Mouse (Mus musculus) liver, embryonic 16.5 days (tissue): Measurements from ENCODE around the gene Lrrc9. TPM values are rescaled to one million over a fixed set of nuclear protein-coding genes. Genes with fewer than 3 reads are reported as not detected.

ENCODE experiments used
- ATAC-seq: fragments of 200-750 bp; cut with Nextera tagmentation; 2 replicates; pipeline ENCODE4 v1.8.0; 2017; ENCODE audit warnings: low read depth, mild to moderate bottlenecking, moderate number of reproducible peaks, moderate library complexity
- H3K27ac ChIP-seq: fragments of 300-500 bp; sonication (generic); 2 replicates; pipeline ENCODE4 v1.5.1; 2014; ENCODE audit warnings: mild to moderate bottlenecking, low read length
- H3K27me3 ChIP-seq: fragments of 300-500 bp; sonication (generic); 2 replicates; pipeline ENCODE4 v1.6.1; 2014; ENCODE audit warnings: low read depth, low read length, mixed read lengths; ENCODE audit not compliant: control insufficient read depth, insufficient read depth
- H3K36me3 ChIP-seq: fragments of 300-500 bp; sonication (generic); 2 replicates; pipeline ENCODE4 v1.6.1; 2014; ENCODE audit warnings: mild to moderate bottlenecking; ENCODE audit not compliant: control insufficient read depth, insufficient read depth
- H3K4me1 ChIP-seq: fragments of 300-500 bp; sonication (generic); 2 replicates; pipeline ENCODE4 v1.6.1; 2014; ENCODE audit warnings: low read depth, low read length, mixed read lengths; ENCODE audit not compliant: control insufficient read depth
- H3K4me2 ChIP-seq: fragments of 300-500 bp; sonication (generic); 2 replicates; pipeline ENCODE4 v1.6.1; 2014; ENCODE audit warnings: low read depth, low read length, mixed read lengths
- H3K4me3 ChIP-seq: fragments of 300-500 bp; sonication (generic); 2 replicates; pipeline ENCODE4 v1.5.1; 2014; ENCODE audit warnings: low read depth, mild to moderate bottlenecking, low read length
- H3K9ac ChIP-seq: fragments of 300-500 bp; sonication (generic); 2 replicates; pipeline ENCODE4 v1.6.1; 2014; ENCODE audit warnings: low read depth, low read length
- H3K9me3 ChIP-seq: fragments of 300-500 bp; sonication (generic); replicated peaks from 2 replicates; pipeline ENCODE4 v1.6.1; 2016; ENCODE audit warnings: low read length; ENCODE audit not compliant: control insufficient read depth
- whole genome bisulfite sequencing: fragments of 180-500 bp; shearing (Covaris S2); extraction: QIAGEN DNeasy Blood & Tissue Kit; methylation state at CpG from one replicate; pipeline ENCODE4 v1.1.7; 2014; ENCODE audit not compliant: insufficient replicate concordance; 5-methylcytosine and 5-hydroxymethylcytosine counted together
- polyA plus RNA-seq: library from polyadenylated mRNA; unstranded; fragments of >200 nt; fragmentation: Nextera tagmentation; extraction: Ambion mirVana; gene quantifications from 2 replicates; pipeline ENCODE4 v1.2.1, GENCODE M21; 2015

The Lrrc9 gene
- polyA plus RNA-seq, 1 experiment from 2014 or later = 0.04 TPM

- Histone ChIP-seq H3K4me1 (no peaks in the 10 kb centered on the region), H3K9ac (no peak overlapping the region), H3K27me3 (no peaks in the 10 kb centered on the region), H3K9me3 (no peaks in the 10 kb centered on the region), H3K4me2 (no peak overlapping the region), H3K36me3 (no peaks in the 10 kb centered on the region), H3K4me3 (no peak overlapping the region), H3K27ac (no peak overlapping the region)
- 35% methylated on average over 4 of the region's 4 CpGs for WGBS
- no peak for ATAC-seq
Measured at GRCm38 (mm10) chr12:72422681-72423080, 19.0 kb upstream of the Lrrc9 start.

DNA sequence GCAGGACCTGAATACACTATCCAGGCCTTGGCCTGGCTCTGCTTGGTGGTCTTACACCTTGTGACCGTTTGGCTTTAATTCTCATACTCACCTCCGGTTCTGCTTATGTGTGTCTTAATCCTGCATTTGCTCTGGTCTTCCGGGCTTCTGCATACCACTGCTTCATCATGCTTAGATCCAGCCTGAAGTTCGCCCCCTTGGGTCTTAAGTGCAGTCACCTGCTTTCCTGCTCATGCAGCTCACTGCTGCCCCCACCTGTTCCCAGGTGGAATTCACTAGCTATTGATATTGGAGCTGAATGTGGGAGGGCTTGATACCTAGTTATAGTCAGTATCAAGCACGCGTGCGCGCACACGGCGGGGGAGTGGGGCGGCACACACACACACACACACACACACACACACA is 13.9 kb upstream of the Lrrc9 start:
- Histone ChIP-seq H3K9ac (no peak overlapping the region), H3K36me3 (no peaks in the 10 kb centered on the region), H3K27me3 (no peaks in the 10 kb centered on the region), H3K27ac (no peak overlapping the region), H3K9me3 (no peaks in the 10 kb centered on the region), H3K4me2 (no peak overlapping the region), H3K4me3 (no peak overlapping the region), H3K4me1 (no peaks in the 10 kb centered on the region)
- 16% methylated on average over 11 of the region's 11 CpGs for WGBS
- no peak for ATAC-seq

GRCm38 (mm10) chr12:72432209-72432608 is 9.5 kb upstream of the Lrrc9 start:
- ATAC-seq = no peak

DNA sequence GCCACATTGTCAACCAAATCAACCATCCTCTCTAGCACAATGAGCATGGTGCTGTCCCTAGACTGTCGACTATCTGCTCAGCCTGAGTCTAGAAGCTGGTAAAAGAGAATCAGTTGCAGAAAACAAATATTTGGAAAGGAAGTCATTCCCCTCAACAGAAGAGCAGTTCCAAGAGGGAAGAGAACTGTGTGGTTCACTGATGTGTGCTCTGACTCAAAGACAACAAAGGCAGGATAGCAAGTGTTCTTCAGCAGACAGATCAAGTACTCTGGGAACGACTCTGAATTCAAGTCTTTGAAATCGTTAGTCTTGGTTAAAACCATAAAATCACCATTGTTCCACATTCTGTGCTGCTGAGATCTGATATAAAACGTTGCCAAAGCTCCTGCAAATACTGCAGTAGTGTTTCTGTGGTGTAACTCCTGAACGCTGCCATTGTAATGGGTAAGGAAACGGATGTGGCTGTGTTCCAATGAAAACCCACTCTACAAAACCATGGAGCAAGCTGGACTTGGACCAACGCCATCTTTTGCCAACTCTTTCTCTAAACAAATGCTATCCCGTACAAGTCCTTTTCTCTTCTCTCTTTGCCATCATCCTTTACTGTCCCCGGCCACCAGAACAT is 8.3 kb upstream of the Lrrc9 start:
- WGBS = 49% methylated on average over 9 of the region's 9 CpGs
- no peak overlapping the region for H3K27ac ChIP-seq
- H3K4me1 ChIP-seq = no peaks in the 10 kb centered on the region
- H3K4me2 ChIP-seq = no peak overlapping the region
- no peak overlapping the region for H3K4me3 ChIP-seq
- H3K36me3 ChIP-seq = no peaks in the 10 kb centered on the region
- no peaks in the 10 kb centered on the region for H3K9me3 ChIP-seq
- H3K9ac ChIP-seq = no peak overlapping the region
- no peak for ATAC-seq
- H3K27me3 ChIP-seq = no peaks in the 10 kb centered on the region

More at GRCm38 (mm10) chr12:72432209-72432608, 9.5 kb upstream of the Lrrc9 start:
- no peaks in the 10 kb centered on the region for H3K27me3 ChIP-seq
- H3K4me3 ChIP-seq = no peak overlapping the region
- no peaks in the 10 kb centered on the region for H3K36me3 ChIP-seq
- H3K9me3 ChIP-seq = no peaks in the 10 kb centered on the region
- no peak overlapping the region for H3K4me2 ChIP-seq
- no peaks in the 10 kb centered on the region for H3K4me1 ChIP-seq
- no peak overlapping the region for H3K9ac ChIP-seq
- WGBS = 47% methylated on average over 4 of the region's 4 CpGs
- H3K27ac ChIP-seq = no peak overlapping the region

DNA sequence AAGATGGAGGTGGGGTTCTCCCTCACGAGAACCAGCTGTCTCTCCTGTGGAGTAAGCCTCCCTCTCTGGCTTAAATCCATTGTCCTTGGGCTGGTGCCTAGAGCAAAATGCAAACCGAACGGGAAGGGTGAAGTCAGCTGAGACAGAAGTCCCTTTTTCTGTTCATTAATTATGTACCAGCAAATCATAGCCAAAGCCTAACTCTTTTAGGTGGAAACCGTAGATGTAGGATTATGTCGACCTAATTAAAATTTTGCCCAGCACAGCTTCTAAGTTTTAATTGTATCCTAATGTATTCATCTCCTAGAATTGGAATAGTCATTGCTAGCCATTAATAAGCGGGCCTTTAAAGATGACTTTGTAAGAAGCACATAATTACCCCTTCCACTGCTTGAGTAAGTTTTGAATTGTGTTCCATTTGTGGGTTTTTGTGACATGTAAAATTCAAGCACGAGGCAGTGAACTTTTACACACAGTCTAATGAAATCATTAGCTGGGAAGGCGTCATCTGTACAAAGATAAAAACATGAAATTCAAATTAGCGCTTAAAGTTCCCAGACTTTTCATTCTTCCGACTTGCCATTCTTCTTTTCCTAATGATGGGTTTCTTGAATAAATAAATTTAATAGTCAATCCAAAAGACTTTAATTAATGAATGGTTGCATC is 3.9 kb upstream of the Lrrc9 start:
- Histone ChIP-seq H3K27ac (no peak overlapping the region), H3K27me3 (no peaks in the 10 kb centered on the region), H3K4me3 (no peak overlapping the region), H3K4me2 (no peak overlapping the region), H3K9me3 (no peaks in the 10 kb centered on the region), H3K9ac (no peak overlapping the region), H3K36me3 (no peaks in the 10 kb centered on the region), H3K4me1 (no peaks in the 10 kb centered on the region)
- ATAC-seq = no peak
- WGBS = 62% methylated on average over 10 of the region's 10 CpGs

- Histone ChIP-seq H3K4me3 (no peak overlapping the region), H3K4me1 (no peaks in the 10 kb centered on the region), H3K9ac (no peak overlapping the region), H3K9me3 (no peaks in the 10 kb centered on the region), H3K27me3 (no peaks in the 10 kb centered on the region), H3K4me2 (no peak overlapping the region), H3K36me3 (no peaks in the 10 kb centered on the region), H3K27ac (no peak overlapping the region)
- 71% methylated on average over 6 of the region's 6 CpGs for WGBS
- no peak for ATAC-seq
Measured at GRCm38 (mm10) chr12:72438961-72439480, 2.6 kb upstream of the Lrrc9 start.

GRCm38 (mm10) chr12:72453941-72454340 is 12.3 kb downstream of the Lrrc9 start:
- H3K4me3 ChIP-seq = no peak overlapping the region
- H3K36me3 ChIP-seq = no peaks in the 10 kb centered on the region
- H3K4me1 ChIP-seq = no peaks in the 10 kb centered on the region
- no peak overlapping the region for H3K27ac ChIP-seq
- no peaks in the 10 kb centered on the region for H3K9me3 ChIP-seq
- no peaks in the 10 kb centered on the region for H3K27me3 ChIP-seq
- H3K4me2 ChIP-seq = no peak overlapping the region
- WGBS = 72% methylated on average over 17 of the region's 17 CpGs
- ATAC-seq = no peak
- no peak overlapping the region for H3K9ac ChIP-seq

GRCm38 (mm10) chr12:72461191-72461893 is 19.7 kb downstream of the Lrrc9 start:
- H3K27ac ChIP-seq = no peak overlapping the region
- no peak overlapping the region for H3K4me3 ChIP-seq
- H3K9ac ChIP-seq = no peak overlapping the region
- no peaks in the 10 kb centered on the region for H3K27me3 ChIP-seq
- whole genome bisulfite sequencing = 46% methylated on average over 11 of the region's 11 CpGs
- H3K36me3 ChIP-seq = no peaks in the 10 kb centered on the region
- no peaks in the 10 kb centered on the region for H3K9me3 ChIP-seq
- peak overlapping the region; percentile 34; the same call in 1 of the 2 replicates for H3K4me2 ChIP-seq
- ATAC-seq = no peak
- no peaks in the 10 kb centered on the region for H3K4me1 ChIP-seq
